Comparison of ENCODE assay signal across 9 mouse cellular contexts in genomic region chr16:94097724-94098455, GRCm38 (mm10). TPM values are rescaled to one million over a fixed set of nuclear protein-coding genes. Genes with fewer than 3 reads are reported as not detected.
DNase-seq lines count a peak whose midpoint lies in the region; ATAC-seq and TF ChIP-seq lines count a peak whose summit lies in the region.
"Had no signal": no experiment of that assay in that cellular context is flagged by ENCODE, and none has a peak within 500 bp of the region (broad histone marks: within the 10 kb centered on the region; RNA-seq: fewer than 3 reads in every experiment).

No protein-coding gene starts in this region.

- no peak overlapping the region for H3K4me2 ChIP-seq in lung, postnatal 0 days (replicated peaks; ENCODE audit: low read depth, low read length)
- H3K4me2 ChIP-seq in neural tube, embryonic 13.5 days = no peak overlapping the region

- H3K4me1 ChIP-seq in lung, postnatal 0 days (ENCODE audit: insufficient read depth, low read depth, low read length) = no peaks in the 10 kb centered on the region
- no peaks in the 10 kb centered on the region for H3K4me1 ChIP-seq in lung, adult 2 months (ENCODE audit: control insufficient read depth, insufficient read depth, low read length)
- 0 out of 2 replicates have a peak, but pooled peaks cover 2% of the 10 kb centered on the region for H3K4me1 ChIP-seq in neural tube, embryonic 13.5 days (replicated peaks)

- H3K27me3 ChIP-seq in lung, postnatal 0 days (replicated peaks; ENCODE audit: insufficient read depth, low read length) = peaks cover 46% of the 10 kb centered on the region
- H3K27me3 ChIP-seq in neural tube, embryonic 13.5 days = peaks cover 93% of the 10 kb centered on the region

- no peaks in the 10 kb centered on the region for H3K9me3 ChIP-seq in lung, postnatal 0 days (ENCODE audit: low read length)
- H3K9me3 ChIP-seq in neural tube, embryonic 13.5 days = no peaks in the 10 kb centered on the region

- H3K36me3 ChIP-seq in lung, postnatal 0 days (ENCODE audit: insufficient read depth, low read length) = no peaks in the 10 kb centered on the region
- no peaks in the 10 kb centered on the region for H3K36me3 ChIP-seq in neural tube, embryonic 13.5 days

- H3K27ac ChIP-seq in lung, postnatal 0 days (ENCODE audit: low read length) = no peak overlapping the region
- H3K27ac ChIP-seq in neural tube, embryonic 13.5 days (replicated peaks) = no peak overlapping the region
- no peak overlapping the region for H3K27ac ChIP-seq in layer of hippocampus, adult 2 months

- H3K9ac ChIP-seq in lung, postnatal 0 days (replicated peaks; ENCODE audit: low read depth) = no peak overlapping the region
- H3K9ac ChIP-seq in neural tube, embryonic 13.5 days = no peak overlapping the region

- no peak for TF ChIP-seq EP300 in lung, postnatal 0 days (IDR thresholded peaks at IDR 0.05)

- peak; percentile 48; the same call in 1 of the 2 replicates for ATAC-seq in lung, postnatal 0 days
- ATAC-seq in neural tube, embryonic 13.5 days (ENCODE audit: low read depth) = 0 out of 2 replicates have a peak, but pooled peaks have one; percentile 59

- H3K4me3 ChIP-seq in lung, postnatal 0 days (ENCODE audit: low read depth, low read length) = no peak overlapping the region
- H3K4me3 ChIP-seq in lung, adult 2 months (replicated peaks; ENCODE audit: extremely low read depth, low read depth, low read length) = no peak overlapping the region
- no peak overlapping the region for H3K4me3 ChIP-seq in neural tube, embryonic 13.5 days
- H3K4me3 ChIP-seq in layer of hippocampus, adult 2 months = no peak overlapping the region

- TF ChIP-seq CTCF in lung, postnatal 0 days (IDR thresholded peaks at IDR 0.05) = no peak
- TF ChIP-seq CTCF in lung, adult 2 months (IDR thresholded peaks at IDR 0.05; ENCODE audit: insufficient read depth, low read length) = no peak
- no peak for TF ChIP-seq CTCF in layer of hippocampus, adult 2 months (conservative IDR thresholded peaks at IDR 0.05)

- DNase-seq in lung, postnatal 0 days (ENCODE audit: low spot score) = no peak
- DNase-seq in lung, adult 2 months = no peak
- peak; percentile 71 for DNase-seq in embryo, embryonic 10 days (ENCODE audit: low spot score)
- peak; percentile 52 for DNase-seq in kidney, postnatal 10 days
- no peak for DNase-seq in left cerebral cortex, adult 8-10 months (ENCODE audit: low spot score in 2 of 2)
- DNase-seq in layer of hippocampus, adult 2 months (ENCODE audit: low spot score in 2 of 2) = no peak
- DNase-seq: layer of hippocampus, adult 9-11 months; right cerebral cortex, adult 18-20 months had no signal

- 16% methylated on average over 12 of the region's 12 CpGs for WGBS in lung, postnatal 0 days
- WGBS in lung, adult 2 months = 27% methylated on average over 12 of the region's 12 CpGs
- 2% methylated on average over 12 of the region's 12 CpGs for WGBS in neural tube, embryonic 13.5 days

- no peak for TF ChIP-seq POLR2A in lung, adult 2 months (IDR thresholded peaks at IDR 0.05; ENCODE audit: borderline replicate concordance, extremely low read depth, low read depth, low read length)

RNA-seq across cellular contexts. Expression of gene Sim2, which starts 13.2 kb away (rescaled TPM):
- polyA plus RNA-seq in lung, postnatal 0 days (2015; fragmentation: Nextera tagmentation; extraction: Ambion mirVana) = not detected in 2 replicates
- polyA plus RNA-seq in lung, adult 2 months (2012; rRNA removed) = 0.05 and 8.8 TPM in 2 replicates
- 0.12 and 0.28 TPM in 2 replicates for polyA plus RNA-seq in neural tube, embryonic 13.5 days (2015; fragmentation: Nextera tagmentation; extraction: Ambion mirVana)
- under 1 TPM in 2 of 4 experiments, not detected in 2; 0.09 to 0.25 TPM for total RNA-seq in left cerebral cortex, adult 8-10 months (2022)
- total RNA-seq in layer of hippocampus, adult 2 months (2021) = under 1 TPM; 0.28 to 0.64 TPM

Comparison
In these comparisons a context has a peak if more than half of its experiments do, and no peak if none do; other contexts are left out.
1. DNase-seq: peak in embryo, embryonic 10 days (single experiment) and kidney, postnatal 10 days (single experiment); none in lung, postnatal 0 days (single experiment), lung, adult 2 months (single experiment), left cerebral cortex, adult 8-10 months (0 of 2) and layer of hippocampus, adult 2 months (0 of 2).